ENCODE assay signal across 9 mouse cellular contexts in the genomic region with DNA sequence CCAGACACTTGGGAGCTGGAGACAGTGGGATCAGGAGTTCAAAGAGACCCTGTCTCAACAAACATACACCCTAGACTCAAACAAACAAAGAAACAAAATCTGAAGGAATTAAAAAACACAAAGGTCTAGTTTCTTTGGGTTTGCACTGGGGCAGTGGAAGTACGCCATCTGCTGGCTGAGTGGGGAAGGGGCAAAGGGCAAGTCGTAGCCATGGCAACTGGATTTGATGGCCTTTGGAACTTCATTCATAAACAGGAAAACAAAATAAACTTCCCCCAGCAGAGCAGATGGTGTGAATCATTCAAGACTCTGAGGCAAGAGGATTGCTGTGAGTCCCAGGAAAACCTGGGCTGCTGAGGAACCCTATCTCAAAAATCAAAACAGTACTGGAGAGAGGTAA. TPM values are rescaled to one million over a fixed set of nuclear protein-coding genes. Genes with fewer than 3 reads are reported as not detected.
DNase-seq lines count a peak whose midpoint lies in the region; ATAC-seq and TF ChIP-seq lines count a peak whose summit lies in the region.
"Had no signal": no experiment of that assay in that cellular context is flagged by ENCODE, and none has a peak within 500 bp of the region (broad histone marks: within the 10 kb centered on the region; RNA-seq: fewer than 3 reads in every experiment).

No protein-coding gene starts in this region.

- TF ChIP-seq EP300 in heart, postnatal 0 days (IDR thresholded peaks at IDR 0.05; ENCODE audit: low read depth), result no peak
- TF ChIP-seq EP300 in stomach, postnatal 0 days (optimal IDR thresholded peaks at IDR 0.05), result no peak

- no peak overlapping the region for H3K4me3 ChIP-seq in heart, postnatal 0 days (ENCODE audit: low read depth, low read length)
- no peak overlapping the region for H3K4me3 ChIP-seq in lung, embryonic 14.5 days (ENCODE audit: low read depth, low read length)
- no peak overlapping the region for H3K4me3 ChIP-seq in stomach, postnatal 0 days (ENCODE audit: low read depth, low read length)

- H3K27ac ChIP-seq in heart, postnatal 0 days (ENCODE audit: low read depth), result no peak overlapping the region
- no peak overlapping the region for H3K27ac ChIP-seq in lung, embryonic 14.5 days (ENCODE audit: low read depth)
- H3K27ac ChIP-seq in stomach, postnatal 0 days (replicated peaks), result no peak overlapping the region

- intact Hi-C loops in heart, postnatal 25 days (cut with DNase I), result loop anchor here (1.0 to 5.0 kb wide), 2 partner anchors 27 to 41 kb away; no protein-coding TSS in a partner anchor
- intact Hi-C loops in heart, postnatal 36 days (cut with DNase I), result loop anchor here (1.0 to 5.0 kb wide), 2 partner anchors 23 to 41 kb away; no protein-coding TSS in a partner anchor

- no peaks in the 10 kb centered on the region for H3K27me3 ChIP-seq in heart, postnatal 0 days (ENCODE audit: control insufficient read depth, insufficient read depth, low read length)
- no peaks in the 10 kb centered on the region for H3K27me3 ChIP-seq in lung, embryonic 14.5 days (ENCODE audit: insufficient read depth, low read length)
- no peaks in the 10 kb centered on the region for H3K27me3 ChIP-seq in stomach, postnatal 0 days (ENCODE audit: control insufficient read depth, insufficient read depth, low read length)

- peaks cover 27% of the 10 kb centered on the region for H3K4me1 ChIP-seq in heart, postnatal 0 days (ENCODE audit: control insufficient read depth, insufficient read depth)
- H3K4me1 ChIP-seq in lung, embryonic 14.5 days (ENCODE audit: insufficient read depth), result peaks cover 12% of the 10 kb centered on the region
- peaks cover 11% of the 10 kb centered on the region for H3K4me1 ChIP-seq in stomach, postnatal 0 days (replicated peaks; ENCODE audit: control insufficient read depth, insufficient read depth)

- H3K36me3 ChIP-seq in heart, postnatal 0 days (replicated peaks; ENCODE audit: control insufficient read depth, insufficient read depth, low read length), result peaks cover 67% of the 10 kb centered on the region
- peaks cover 56% of the 10 kb centered on the region for H3K36me3 ChIP-seq in lung, embryonic 14.5 days (ENCODE audit: insufficient read depth)
- peaks cover 14% of the 10 kb centered on the region for H3K36me3 ChIP-seq in stomach, postnatal 0 days (ENCODE audit: control insufficient read depth, insufficient read depth, low read length)

- no peak overlapping the region for H3K4me2 ChIP-seq in heart, postnatal 0 days (ENCODE audit: low read depth, low read length)
- no peak overlapping the region for H3K4me2 ChIP-seq in lung, embryonic 14.5 days
- H3K4me2 ChIP-seq in stomach, postnatal 0 days (replicated peaks; ENCODE audit: low read depth), result no peak overlapping the region

- TF ChIP-seq CTCF in heart, postnatal 0 days (IDR thresholded peaks at IDR 0.05; ENCODE audit: low read depth), result peak; percentile 76
- TF ChIP-seq CTCF in lung, embryonic 14.5 days (IDR thresholded peaks at IDR 0.05; ENCODE audit: low read depth), result peak; percentile 74
- TF ChIP-seq CTCF in stomach, postnatal 0 days (IDR thresholded peaks at IDR 0.05; ENCODE audit: low read depth), result peak; percentile 90

- no peaks in the 10 kb centered on the region for H3K9me3 ChIP-seq in heart, postnatal 0 days (replicated peaks; ENCODE audit: control insufficient read depth, low read length)
- no peaks in the 10 kb centered on the region for H3K9me3 ChIP-seq in lung, embryonic 14.5 days (ENCODE audit: low read depth, low read length)
- no peaks in the 10 kb centered on the region for H3K9me3 ChIP-seq in stomach, postnatal 0 days (ENCODE audit: control insufficient read depth, low read length)

- WGBS in heart, postnatal 0 days, result 57% methylated on average over 2 of the region's 2 CpGs
- 58% methylated on average over 2 of the region's 2 CpGs for WGBS in lung, embryonic 14.5 days
- 54% methylated on average over 2 of the region's 2 CpGs for WGBS in stomach, postnatal 0 days

- peak; percentile 12 for DNase-seq in heart, postnatal 0 days (ENCODE audit: low spot score)
- DNase-seq in heart, postnatal 25 days (ENCODE audit: low spot score), result no peak
- DNase-seq in CD4-positive helper T cell, adult 2 months (ENCODE audit: low read depth, low spot score), result peak; percentile 74
- peak; percentile 82 for DNase-seq in adrenal gland, postnatal 10 days
- peak; percentile 66 to 71 for DNase-seq in heart, postnatal 36 days
- peak; percentile 53 for DNase-seq in lung, embryonic 14.5 days
- DNase-seq in stomach, postnatal 0 days (ENCODE audit: low spot score), result peak; percentile 74
- DNase-seq in ovary, postnatal 14 days (ENCODE audit: low spot score), result no peak

- no peak overlapping the region for H3K9ac ChIP-seq in heart, postnatal 0 days (replicated peaks; ENCODE audit: low read depth, low read length)
- H3K9ac ChIP-seq in lung, embryonic 14.5 days, result no peak overlapping the region
- H3K9ac ChIP-seq in stomach, postnatal 0 days (ENCODE audit: low read length), result no peak overlapping the region

- ATAC-seq in heart, postnatal 0 days (ENCODE audit: insufficient read depth, low read depth), result no peak
- no peak for ATAC-seq in lung, embryonic 14.5 days (ENCODE audit: insufficient read depth)
- no peak for ATAC-seq in stomach, postnatal 0 days (ENCODE audit: low FRiP score, low TSS enrichment)

RNA-seq across cellular contexts. Expression of gene Pgpep1, which starts 7.0 kb away (rescaled TPM):
- 18.0 and 36.3 TPM in 2 replicates for total RNA-seq in heart, postnatal 0 days (2014; rRNA removed; ENCODE audit: low replicate concordance)
- 26.9 and 29.1 TPM in 2 replicates for polyA plus RNA-seq in heart, postnatal 0 days (2015; fragmentation: Nextera tagmentation; extraction: Ambion mirVana)
- 10 to 100 TPM; 46.8 to 47.5 TPM for total RNA-seq in heart, postnatal 25 days (2021)
- 10 to 100 TPM; 65.7 to 80.6 TPM for total RNA-seq in adrenal gland, postnatal 10 days (2021)
- total RNA-seq in heart, postnatal 36 days (2021), result 10 to 100 TPM; 39.6 to 44.9 TPM
- 46.6 and 48.2 TPM in 2 replicates for polyA plus RNA-seq in lung, embryonic 14.5 days (2014; fragmentation: Nextera tagmentation; extraction: Ambion mirVana)
- 23.3 and 25.2 TPM in 2 replicates for polyA plus RNA-seq in stomach, postnatal 0 days (2015; fragmentation: Nextera tagmentation; extraction: Ambion mirVana)

RNA-seq across cellular contexts. Expression of gene Lsm4, which starts 19.8 kb away (rescaled TPM):
- 438 and 495 TPM in 2 replicates for total RNA-seq in heart, postnatal 0 days (2014; rRNA removed; ENCODE audit: low replicate concordance)
- 202 and 205 TPM in 2 replicates for polyA plus RNA-seq in heart, postnatal 0 days (2015; fragmentation: Nextera tagmentation; extraction: Ambion mirVana)
- total RNA-seq in heart, postnatal 25 days (2021), result 10 to 100 TPM; 60.6 to 62.9 TPM
- 10 to 100 TPM; 91.5 to 94.7 TPM for total RNA-seq in adrenal gland, postnatal 10 days (2021)
- total RNA-seq in heart, postnatal 36 days (2021), result 10 to 100 TPM; 64.0 to 66.8 TPM
- 305 and 327 TPM in 2 replicates for polyA plus RNA-seq in lung, embryonic 14.5 days (2014; fragmentation: Nextera tagmentation; extraction: Ambion mirVana)
- polyA plus RNA-seq in stomach, postnatal 0 days (2015; fragmentation: Nextera tagmentation; extraction: Ambion mirVana), result 141 and 147 TPM in 2 replicates

RNA-seq across cellular contexts. Expression of gene Gdf15, which starts 21.0 kb away (rescaled TPM):
- 0.15 and 5.4 TPM in 2 replicates for total RNA-seq in heart, postnatal 0 days (2014; rRNA removed; ENCODE audit: low replicate concordance)
- 1.4 and 1.7 TPM in 2 replicates for polyA plus RNA-seq in heart, postnatal 0 days (2015; fragmentation: Nextera tagmentation; extraction: Ambion mirVana)
- under 1 TPM; 0.56 to 0.73 TPM for total RNA-seq in heart, postnatal 25 days (2021)
- total RNA-seq in adrenal gland, postnatal 10 days (2021), result 1 to 10 TPM in 1 of 2 experiments, under 1 TPM in 1; 0.79 to 1.7 TPM
- 1 to 10 TPM in 1 of 2 experiments, under 1 TPM in 1; 0.22 to 1.6 TPM for total RNA-seq in heart, postnatal 36 days (2021)
- 0.12 and 0.22 TPM in 2 replicates for polyA plus RNA-seq in lung, embryonic 14.5 days (2014; fragmentation: Nextera tagmentation; extraction: Ambion mirVana)
- 0.30 and 0.33 TPM in 2 replicates for polyA plus RNA-seq in stomach, postnatal 0 days (2015; fragmentation: Nextera tagmentation; extraction: Ambion mirVana)
- total RNA-seq: left cerebral cortex, postnatal 10 days had no signal

RNA-seq across cellular contexts. Expression of gene Lrrc25, which starts 37.3 kb away (rescaled TPM):
- 1.5 and 2.2 TPM in 2 replicates for total RNA-seq in heart, postnatal 0 days (2014; rRNA removed; ENCODE audit: low replicate concordance)
- polyA plus RNA-seq in heart, postnatal 0 days (2015; fragmentation: Nextera tagmentation; extraction: Ambion mirVana), result 1.3 and 1.6 TPM in 2 replicates
- total RNA-seq in heart, postnatal 25 days (2021), result 1 to 10 TPM; 1.4 to 1.5 TPM
- total RNA-seq in adrenal gland, postnatal 10 days (2021), result 1 to 10 TPM; 3.3 to 3.6 TPM
- 1 to 10 TPM; 1.9 to 3.0 TPM for total RNA-seq in heart, postnatal 36 days (2021)
- polyA plus RNA-seq in lung, embryonic 14.5 days (2014; fragmentation: Nextera tagmentation; extraction: Ambion mirVana), result 1.9 TPM in 2 replicates
- 2.3 and 2.7 TPM in 2 replicates for polyA plus RNA-seq in stomach, postnatal 0 days (2015; fragmentation: Nextera tagmentation; extraction: Ambion mirVana)

RNA-seq across cellular contexts. Expression of gene Ssbp4, which starts 44.6 kb away (rescaled TPM):
- total RNA-seq in heart, postnatal 0 days (2014; rRNA removed; ENCODE audit: low replicate concordance), result 107 and 143 TPM in 2 replicates
- 55.6 and 57.3 TPM in 2 replicates for polyA plus RNA-seq in heart, postnatal 0 days (2015; fragmentation: Nextera tagmentation; extraction: Ambion mirVana)
- 10 to 100 TPM; 37.0 to 37.7 TPM for total RNA-seq in heart, postnatal 25 days (2021)
- total RNA-seq in adrenal gland, postnatal 10 days (2021), result 10 to 100 TPM; 92.0 to 96.9 TPM
- total RNA-seq in heart, postnatal 36 days (2021), result 10 to 100 TPM; 28.9 to 35.0 TPM
- polyA plus RNA-seq in lung, embryonic 14.5 days (2014; fragmentation: Nextera tagmentation; extraction: Ambion mirVana), result 127 and 143 TPM in 2 replicates
- 66.7 and 83.8 TPM in 2 replicates for polyA plus RNA-seq in stomach, postnatal 0 days (2015; fragmentation: Nextera tagmentation; extraction: Ambion mirVana)

Comparison
In these comparisons a context has a peak if more than half of its experiments do, and no peak if none do; other contexts are left out.
1. DNase-seq: peak in heart, postnatal 0 days (single experiment), CD4-positive helper T cell, adult 2 months (single experiment), adrenal gland, postnatal 10 days (single experiment), heart, postnatal 36 days (2 of 2), lung, embryonic 14.5 days (single experiment) and stomach, postnatal 0 days (single experiment); none in heart, postnatal 25 days (single experiment) and ovary, postnatal 14 days (single experiment).
2. Peak in every context shown above with its lines, with median percentiles within 50 percentile points of each other: CTCF ChIP-seq.